Mouse (Mus musculus) spleen, postnatal 14 days (tissue): ENCODE results near the gene Olfr1155.

Source experiments
- DNase-seq, 2 experiments: peaks; one replicate each; pipeline ENCODE4 v3.0.0; 2021 to 2022; ENCODE audit warnings: low spot score in 2 of 2

Olfr1155 gene

GRCm38 (mm10) chr2:87945037-87945436 is at the start of gene Olfr1155:
Olfr1155 (minus strand) TSS chr2:87945137.
- no peak for DNase-seq

DNA sequence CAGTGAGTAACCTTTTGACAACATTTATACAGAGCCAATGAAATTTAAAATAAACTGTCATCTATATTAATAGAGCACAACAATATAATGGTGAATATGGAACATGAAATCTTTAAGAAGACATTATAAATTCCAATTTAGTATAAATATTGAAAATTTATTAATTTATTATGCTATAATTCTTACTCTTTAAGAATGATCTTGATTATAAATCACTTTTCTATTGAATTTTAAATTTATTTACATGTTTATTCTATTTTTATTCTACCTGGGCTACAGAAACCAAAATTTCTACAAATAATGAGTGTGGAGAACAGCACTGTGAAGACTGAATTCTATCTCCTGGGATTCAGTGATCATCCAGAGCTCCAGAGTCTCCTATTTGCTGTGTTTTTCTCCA is 44.9 kb upstream of the Olfr1155 start, which contains the start of gene Olfr1158:
TSS of gene Olfr1158 (plus strand) at position 301 of the 400 bp plus-strand sequence.
- DNase-seq: no peak

- no peak for DNase-seq
Observed at GRCm38 (mm10) chr2:87974563-87974962, 29.6 kb upstream of the Olfr1155 start, which contains the start of gene Olfr74. Olfr74 (minus strand) TSS chr2:87974663.

GRCm38 (mm10) chr2:87968199-87968598 is 23.3 kb upstream of the Olfr1155 start, which contains the start of gene Olfr1157:
Olfr1157 (minus strand) TSS chr2:87968299.
- DNase-seq: no peak

DNA sequence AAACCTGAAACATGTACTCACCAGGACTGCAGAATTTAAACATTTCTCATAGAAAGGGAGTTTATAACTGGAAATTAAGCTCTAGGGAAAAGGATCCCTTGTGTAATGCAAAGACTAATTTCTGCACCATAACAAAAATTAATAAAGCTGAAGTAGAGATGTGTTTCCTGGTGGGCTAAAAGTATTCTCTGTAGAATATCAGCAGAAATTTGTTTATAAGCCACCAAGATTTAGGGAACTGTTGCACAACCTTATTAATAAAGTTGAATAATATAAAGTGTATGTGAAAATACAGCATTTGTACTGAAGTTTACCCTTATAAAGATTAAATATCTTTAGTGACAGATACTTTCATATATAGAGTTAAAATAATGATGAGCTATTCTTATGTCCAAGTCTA is 8.1 kb upstream of the Olfr1155 start, which contains the start of gene Olfr1156:
TSS of gene Olfr1156 (minus strand) at position 101 of the 400 bp plus-strand sequence.
- DNase-seq: no peak

DNA sequence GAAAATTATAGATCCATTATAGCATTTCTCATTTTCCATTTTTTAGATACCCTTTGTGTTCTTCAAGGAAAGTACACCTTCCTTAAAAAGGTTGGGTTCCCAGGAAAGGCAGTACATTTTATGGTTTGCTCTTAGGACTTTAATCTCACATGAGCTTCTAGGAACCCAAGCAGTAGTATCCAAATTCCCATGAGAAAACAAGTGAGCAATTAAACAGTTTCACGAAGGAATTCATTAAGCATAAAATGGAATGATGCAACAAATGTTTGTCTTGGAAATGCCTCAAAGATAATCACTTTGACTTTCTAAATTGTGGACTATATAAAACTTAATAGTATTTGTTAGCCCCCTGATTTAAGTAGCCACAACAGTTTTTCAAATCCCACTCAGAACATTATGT is 39.9 kb downstream of the Olfr1155 start, which contains the start of gene Olfr1154:
TSS of gene Olfr1154 (minus strand) at position 101 of the 400 bp plus-strand sequence.
- no peak for DNase-seq

DNA sequence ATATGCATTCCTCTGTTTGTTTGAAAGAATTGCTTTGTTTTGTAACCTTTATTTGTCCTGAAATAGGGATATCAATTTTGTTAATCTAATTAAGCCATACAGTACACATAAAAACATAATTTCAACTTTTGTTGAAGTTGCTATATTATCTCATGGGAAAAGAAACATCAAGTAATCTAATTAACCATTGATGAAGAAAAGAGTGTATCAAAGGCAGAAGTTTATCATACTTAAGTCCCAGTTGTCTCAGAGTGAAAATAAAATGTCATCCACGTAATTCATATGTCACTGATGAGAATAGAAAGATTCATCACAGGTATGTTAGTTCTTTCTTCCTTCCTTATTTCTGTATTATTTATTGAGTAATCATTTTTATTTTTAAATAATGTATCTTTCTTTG is 50.3 kb downstream of the Olfr1155 start, which contains the start of gene Olfr1153:
TSS of gene Olfr1153 (plus strand) at position 301 of the 400 bp plus-strand sequence.
- DNase-seq: no peak
